16 mouse cellular contexts compared by ENCODE assay signal in genomic region chr16:93333654-93334053, GRCm38 (mm10).
DNase-seq lines count a peak whose midpoint lies in the region; ATAC-seq and TF ChIP-seq lines count a peak whose summit lies in the region.
"Had no signal": no experiment of that assay in that cellular context is flagged by ENCODE, and none has a peak within 500 bp of the region (broad histone marks: within the 10 kb centered on the region; RNA-seq: fewer than 3 reads in every experiment).

No protein-coding gene starts in this region.

- ATAC-seq in liver, embryonic 12.5 days, result no peak
- ATAC-seq: intestine, embryonic 15.5 days had no signal

- TF ChIP-seq POLR2A in liver, adult 2 months (IDR thresholded peaks at IDR 0.05; ENCODE audit: extremely low read depth, insufficient read depth, low read length), result no peak

- 72% methylated on average over 6 of the region's 6 CpGs for WGBS in liver, adult 2 months
- 71% methylated on average over 6 of the region's 6 CpGs for WGBS in liver, embryonic 12.5 days (ENCODE audit: insufficient replicate concordance)

- no peaks in the 10 kb centered on the region for H3K79me2 ChIP-seq in liver, adult 2 months (ENCODE audit: control insufficient read depth, insufficient read depth, low read length)

- DNase-seq in cerebellum, postnatal 14 days, result peak; percentile 5 to 13
- no peak for DNase-seq in cerebellum, postnatal 4 days (ENCODE audit: low spot score in 2 of 2)
- peak; percentile 49 for DNase-seq in liver, adult 2 months (ENCODE audit: extremely low read depth, low read depth, low spot score)
- peak; percentile 13 for DNase-seq in ZHBTc4 (ENCODE audit: low read depth, low spot score)
- DNase-seq in layer of hippocampus, adult 9-10 months (ENCODE audit: low spot score), result peak; percentile 7
- DNase-seq in kidney, adult 9 months, result no peak
- DNase-seq in lung, adult 18-20 months, result no peak
- DNase-seq: cerebellum, adult 9-11 months; heart, postnatal 14 days; kidney, postnatal 4 days; thymus, adult 2 months had no signal

- no peak overlapping the region for H3K9ac ChIP-seq in liver, adult 2 months (ENCODE audit: low read depth, low read length)
- no peak overlapping the region for H3K9ac ChIP-seq in liver, embryonic 12.5 days
- H3K9ac ChIP-seq: embryonic facial prominence, embryonic 13.5 days; intestine, embryonic 15.5 days; lung, embryonic 15.5 days had no signal

- no peak overlapping the region for H3K27ac ChIP-seq in liver, adult 2 months (replicated peaks; ENCODE audit: insufficient read depth, low read depth, low read length)
- H3K27ac ChIP-seq in liver, embryonic 12.5 days, result no peak overlapping the region
- H3K27ac ChIP-seq: embryonic facial prominence, embryonic 13.5 days; intestine, embryonic 15.5 days; lung, embryonic 15.5 days had no signal

- no peaks in the 10 kb centered on the region for H3K27me3 ChIP-seq in liver, adult 2 months (ENCODE audit: control insufficient read depth, insufficient read depth, low read length)
- H3K27me3 ChIP-seq in liver, embryonic 12.5 days (replicated peaks), result peaks cover 47% of the 10 kb centered on the region
- H3K27me3 ChIP-seq: intestine, embryonic 15.5 days; lung, embryonic 15.5 days had no signal

- no peak for TF ChIP-seq CTCF in liver, adult 2 months (IDR thresholded peaks at IDR 0.05; ENCODE audit: low read depth, low read length)

- peaks cover 14% of the 10 kb centered on the region for H3K4me1 ChIP-seq in liver, adult 2 months (ENCODE audit: control insufficient read depth, insufficient read depth, low read length)
- H3K4me1 ChIP-seq in liver, embryonic 12.5 days, result peaks cover 19% of the 10 kb centered on the region
- H3K4me1 ChIP-seq: lung, embryonic 15.5 days; megakaryocyte, embryonic 14.5 days had no signal

- H3K4me2 ChIP-seq in liver, embryonic 12.5 days, result no peak overlapping the region
- H3K4me2 ChIP-seq: embryonic facial prominence, embryonic 13.5 days; intestine, embryonic 15.5 days; lung, embryonic 15.5 days had no signal

- H3K9me3 ChIP-seq in liver, embryonic 12.5 days (replicated peaks), result no peaks in the 10 kb centered on the region
- H3K9me3 ChIP-seq: embryonic facial prominence, embryonic 13.5 days; intestine, embryonic 15.5 days; lung, embryonic 15.5 days had no signal

- no peaks in the 10 kb centered on the region for H3K36me3 ChIP-seq in liver, adult 2 months (ENCODE audit: control insufficient read depth, insufficient read depth, low read length)
- H3K36me3 ChIP-seq in liver, embryonic 12.5 days, result no peaks in the 10 kb centered on the region
- H3K36me3 ChIP-seq: embryonic facial prominence, embryonic 13.5 days; intestine, embryonic 15.5 days; lung, embryonic 15.5 days had no signal

- no peak overlapping the region for H3K4me3 ChIP-seq in liver, adult 2 months (ENCODE audit: insufficient read depth, low read depth, low read length)
- no peak overlapping the region for H3K4me3 ChIP-seq in liver, embryonic 12.5 days
- H3K4me3 ChIP-seq: embryonic facial prominence, embryonic 13.5 days; intestine, embryonic 15.5 days; lung, embryonic 15.5 days; megakaryocyte, embryonic 14.5 days had no signal

Comparison
In these comparisons a context has a peak if more than half of its experiments do, and no peak if none do; other contexts are left out.
1. DNase-seq: peak in cerebellum, postnatal 14 days (2 of 2), liver, adult 2 months (single experiment), ZHBTc4 (single experiment) and layer of hippocampus, adult 9-10 months (single experiment); none in cerebellum, postnatal 4 days (0 of 2), kidney, adult 9 months (single experiment) and lung, adult 18-20 months (0 of 2).